Mouse (Mus musculus) left cerebral cortex, postnatal 10 days (tissue): ENCODE data around the gene Fam45a. TPM values are rescaled to one million over a fixed set of nuclear protein-coding genes. Genes with fewer than 3 reads are reported as not detected.

Source experiments
- DNase-seq, 2 experiments: peaks; one replicate each; pipeline ENCODE4 v3.0.0; 2021 to 2022; ENCODE audit warnings: low spot score in 2 of 2, mixed read lengths in 1 of 2; ENCODE audit errors: extremely low spot score in 1 of 2
- intact Hi-C: fragments of 180-260 bp; cut with DNase I; formaldehyde crosslinking; loops from one replicate; pipeline ENCODE4 v1.15.1; 2025
- total RNA-seq, 2 experiments: library from RNA; stranded (reverse); gene quantifications; 2 replicates each; pipeline ENCODE4 v1.2.3; 2021

Fam45a gene
- 10 to 100 TPM; 32.7 to 39.6 TPM for total RNA-seq

DNA sequence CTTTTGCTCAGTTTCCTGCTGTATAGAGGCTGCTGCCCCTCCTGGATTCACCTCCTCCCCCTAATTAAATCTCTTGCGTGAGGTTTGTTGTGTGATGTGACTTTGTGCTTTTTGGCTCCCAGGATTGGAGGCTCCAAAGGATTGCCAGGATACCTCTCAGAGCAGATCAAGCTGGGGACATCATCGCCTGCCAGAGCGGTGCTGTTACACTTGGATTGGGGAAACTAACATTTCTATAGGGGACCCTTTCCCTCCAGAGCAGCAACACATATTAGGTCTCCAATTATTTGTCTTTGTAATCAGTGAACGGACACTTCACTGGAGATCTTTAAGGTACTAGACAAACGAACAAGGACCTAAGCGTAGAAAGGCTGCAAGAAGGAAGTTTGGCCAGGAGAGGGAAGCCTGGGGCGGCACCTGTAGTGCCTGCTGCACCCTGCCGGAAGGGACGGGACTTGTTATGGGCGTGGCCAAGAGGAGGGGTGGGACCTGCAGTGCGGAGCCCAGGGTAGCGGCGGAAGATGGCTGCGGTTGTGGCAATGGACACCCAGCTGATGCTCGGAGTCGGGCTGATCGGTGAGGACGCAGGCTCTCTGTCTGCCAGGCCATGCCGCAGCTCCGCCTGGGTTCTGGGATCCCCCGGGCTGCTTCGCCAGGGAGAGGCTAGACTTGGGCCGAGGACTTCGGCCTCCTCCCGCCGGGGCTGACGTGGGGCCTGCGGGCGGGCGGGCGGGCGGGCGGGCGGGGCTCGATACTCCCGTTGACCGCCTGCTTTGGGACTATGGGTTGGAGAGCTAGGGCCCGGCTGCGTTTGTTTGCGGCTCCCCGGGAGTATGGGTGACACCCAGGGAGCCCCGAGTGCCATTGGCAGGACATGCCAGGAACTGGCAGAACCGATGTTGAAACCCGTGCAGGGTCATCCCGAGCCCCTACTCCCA lies at the start of gene Fam45a:
Gene Fam45a, plus strand, starts transcription at position 488 of the 938 bp plus-strand sequence.
- intact Hi-C loops = no loop called here
- DNase-seq = peak; percentile 88 to 96

DNA sequence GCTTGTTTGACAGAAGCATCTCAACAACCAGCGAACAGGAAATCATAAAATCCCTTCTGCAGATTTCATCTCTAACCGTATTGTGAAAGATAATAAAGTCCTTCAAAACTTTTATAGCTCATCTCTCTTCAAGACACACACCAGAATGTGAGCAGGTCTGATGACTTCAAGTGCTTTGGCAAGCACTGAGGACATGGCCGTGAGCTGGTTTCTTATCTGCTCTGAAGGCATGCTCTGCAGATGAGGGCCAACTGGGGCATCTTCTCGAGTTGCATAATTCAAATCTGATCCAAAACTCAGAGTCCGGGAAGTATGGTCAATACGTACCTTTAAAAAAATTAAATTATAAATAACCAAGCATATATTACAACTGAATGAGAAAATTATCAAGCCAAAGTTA lies 38.0 kb upstream of the Fam45a start:
- DNase-seq = no peak
- intact Hi-C loops = loop anchor here (5.0 kb wide), 1 partner anchor 49 kb away; no protein-coding TSS in a partner anchor

DNA sequence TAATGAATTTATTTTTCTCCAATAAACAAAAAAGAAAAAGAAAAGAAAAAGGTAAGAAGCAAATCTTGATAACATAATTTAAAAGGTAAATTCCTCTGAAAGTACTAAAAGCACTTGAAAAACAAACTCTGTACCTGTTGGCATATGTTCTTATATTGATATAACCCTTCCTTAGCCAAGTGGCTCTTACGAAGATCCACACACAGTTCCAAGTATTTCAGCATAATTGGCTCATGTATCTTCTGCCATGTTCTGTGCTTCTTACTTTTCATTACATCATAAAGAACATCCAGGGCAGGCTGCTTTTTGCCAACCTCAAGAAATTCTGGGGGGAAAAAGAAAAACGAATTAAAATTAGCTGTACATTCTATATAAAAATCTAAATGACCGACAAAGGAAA lies 29.4 kb upstream of the Fam45a start:
- intact Hi-C loops = no loop called here
- no peak for DNase-seq

DNA sequence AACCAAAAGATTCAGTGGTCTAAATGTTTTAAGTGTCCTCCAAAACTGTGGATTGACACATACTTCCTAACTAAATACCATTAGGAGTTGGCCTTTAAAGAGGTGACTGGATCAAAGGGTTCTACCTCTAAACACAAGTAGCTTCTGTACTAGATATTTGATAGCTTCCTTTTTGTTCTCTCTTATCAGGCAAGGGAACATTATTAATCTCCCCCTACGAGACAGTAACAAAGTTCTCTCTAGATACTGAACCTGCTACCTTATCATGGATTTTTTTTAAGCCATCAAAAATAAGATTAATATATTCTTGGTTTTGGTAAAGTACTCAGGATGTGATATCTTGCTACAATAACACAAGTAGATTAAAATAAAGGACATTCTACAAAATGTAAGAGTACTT lies 26.7 kb upstream of the Fam45a start:
- no peak for DNase-seq
- intact Hi-C loops = no loop called here

DNA sequence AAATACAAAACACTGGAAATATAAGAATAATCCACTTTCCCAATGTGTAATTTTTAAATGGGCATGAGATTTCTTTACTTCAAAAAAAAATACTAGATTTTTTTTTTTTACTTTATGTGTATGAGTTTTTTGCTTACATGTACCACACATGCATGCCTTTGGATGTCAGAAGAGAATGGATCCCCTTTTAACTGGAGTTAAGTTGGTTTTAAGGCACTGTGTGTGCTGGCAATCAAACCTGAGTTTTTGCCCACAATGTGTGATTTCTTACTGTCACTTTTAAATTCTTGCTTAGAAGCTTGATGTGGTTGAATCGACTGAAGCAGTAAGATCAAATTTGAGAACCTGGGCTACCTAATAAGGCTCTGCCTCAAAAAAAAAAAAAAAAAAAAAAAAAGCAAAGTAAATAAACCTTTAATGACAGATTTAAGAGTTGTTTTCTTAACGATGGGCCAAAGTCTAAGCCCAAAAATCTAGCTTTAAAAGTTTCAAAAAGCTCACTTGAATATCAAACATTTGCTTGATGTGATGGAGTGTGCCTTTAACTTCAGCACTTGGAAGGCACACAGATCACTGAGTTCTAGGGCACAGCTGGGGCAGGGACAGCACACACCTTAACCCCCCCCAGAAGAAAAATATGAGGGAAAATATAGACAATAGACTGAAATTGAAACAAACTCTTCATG lies 23.8 kb upstream of the Fam45a start:
- intact Hi-C loops = no loop called here

DNA sequence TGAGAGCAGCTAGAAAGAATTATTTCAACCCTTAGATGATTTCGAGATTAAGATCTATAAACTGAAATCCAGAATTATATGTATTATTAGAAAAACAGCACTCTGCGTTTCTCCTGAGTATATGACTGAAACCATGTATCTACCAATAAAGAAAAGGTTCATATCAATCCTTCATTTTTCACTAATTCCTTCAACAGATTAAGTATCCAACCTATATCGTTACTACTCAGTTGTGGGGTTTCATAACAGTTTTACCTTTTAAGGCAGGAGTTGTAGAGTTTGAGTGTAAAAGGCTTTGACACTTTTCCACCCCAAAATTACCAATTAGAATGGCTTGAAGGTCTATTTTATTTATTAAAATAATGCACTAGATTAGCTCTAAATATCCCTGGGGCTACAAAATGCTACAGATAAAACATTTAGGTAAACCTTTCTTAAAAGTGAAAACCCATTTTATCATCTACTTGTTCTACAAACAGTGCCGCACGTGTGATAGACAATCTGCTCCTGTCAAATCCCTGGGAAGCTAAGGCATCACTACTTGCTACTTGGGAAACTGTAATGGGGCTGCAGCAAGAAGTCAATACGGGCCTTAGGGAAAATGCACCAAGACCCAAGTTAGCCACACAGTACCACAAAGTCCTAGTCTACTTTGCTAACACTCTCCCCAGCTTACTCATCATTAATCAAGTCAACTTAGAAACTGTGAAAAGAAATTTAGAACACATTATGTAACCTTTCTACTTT lies 23.0 kb upstream of the Fam45a start:
- intact Hi-C loops = no loop called here

More for the DNA sequence above, 23.8 kb upstream of the Fam45a start:
- DNase-seq = no peak

DNA sequence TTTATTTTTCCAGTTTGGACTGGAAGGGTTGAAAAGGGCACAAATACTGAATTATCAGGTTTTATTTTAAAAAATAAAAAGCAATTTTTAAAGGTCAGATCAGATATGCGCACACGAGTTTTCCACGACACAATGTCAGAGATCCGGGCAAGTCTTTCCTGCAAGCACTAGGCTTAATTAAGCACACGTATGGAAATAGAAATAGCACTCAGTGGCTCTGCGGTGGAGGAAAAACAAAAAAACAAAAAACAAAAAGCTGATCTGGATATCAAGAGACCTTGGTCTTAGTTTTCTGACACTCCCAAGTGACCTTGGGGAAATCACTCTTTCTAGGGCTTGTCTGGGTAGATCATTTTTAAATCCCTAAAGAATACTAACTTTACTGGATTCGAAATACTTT lies 21.9 kb upstream of the Fam45a start:
- no peak for DNase-seq
- intact Hi-C loops = no loop called here

More for the DNA sequence above, 23.0 kb upstream of the Fam45a start:
- no peak for DNase-seq

DNA sequence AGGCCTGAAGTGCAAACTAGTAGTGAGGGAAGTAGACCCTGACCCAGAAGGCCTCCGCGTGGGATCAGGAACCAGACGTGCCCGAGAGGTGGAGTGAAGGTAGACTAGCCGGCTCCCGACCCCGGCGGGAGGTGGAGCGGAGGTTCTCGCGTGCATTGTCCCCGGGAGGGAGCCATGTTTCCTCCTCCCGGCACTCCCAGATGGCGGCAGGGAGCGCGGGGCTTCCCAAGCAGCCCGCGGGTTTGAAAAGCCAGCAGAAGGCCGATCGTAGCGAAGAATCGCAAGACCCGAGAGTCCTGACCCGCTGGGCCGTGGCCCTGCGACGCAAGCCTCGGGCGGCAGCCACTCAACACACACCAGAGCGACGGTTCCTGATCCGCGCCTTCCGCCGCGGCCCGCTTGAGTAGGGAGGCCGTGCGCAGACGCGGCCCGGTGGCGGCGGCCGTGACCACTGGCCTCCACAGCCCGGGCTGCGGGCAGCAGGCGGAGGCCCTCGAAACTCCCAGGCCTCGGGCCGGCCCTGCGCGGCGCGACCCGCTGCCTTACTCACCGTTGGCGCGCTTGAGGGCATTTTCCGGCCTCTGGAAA lies 21.4 kb upstream of the Fam45a start:
- DNase-seq = peak; percentile 30 to 85
- intact Hi-C loops = no loop called here

DNA sequence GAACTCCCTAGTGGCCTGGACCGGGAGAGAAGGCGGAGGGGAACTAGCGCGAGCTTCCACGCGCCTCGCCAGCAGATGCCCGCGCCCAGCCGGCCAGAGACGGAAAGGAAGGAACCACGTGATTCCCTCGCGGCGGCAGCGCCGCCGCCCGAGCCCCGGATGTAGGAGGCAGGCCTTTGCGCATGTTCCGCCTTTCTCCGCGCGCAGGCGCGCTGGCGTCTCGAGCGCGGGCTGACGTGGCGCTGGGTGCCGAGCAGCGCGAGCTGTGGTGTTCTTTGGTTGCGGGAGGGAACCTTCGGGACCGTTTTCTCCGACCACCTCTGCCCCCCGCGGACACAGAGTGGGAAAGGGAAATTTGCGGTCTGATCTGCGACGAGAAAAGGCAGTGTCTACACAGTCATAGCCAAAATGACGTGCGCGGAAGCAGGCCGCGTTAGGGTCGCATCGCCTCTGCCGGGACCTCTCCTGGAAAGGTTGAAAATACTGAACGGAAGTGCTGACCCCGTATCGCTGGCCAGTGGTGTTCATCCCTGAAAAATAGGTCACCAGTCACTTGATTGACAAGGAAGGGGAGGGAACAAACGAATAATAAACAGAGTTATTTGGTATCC lies 20.7 kb upstream of the Fam45a start, which contains the start of gene Eif3a:
Gene Eif3a, minus strand, starts transcription at position 108 of the 611 bp plus-strand sequence.
- DNase-seq = peak; percentile 91 to 97
- intact Hi-C loops = no loop called here

DNA sequence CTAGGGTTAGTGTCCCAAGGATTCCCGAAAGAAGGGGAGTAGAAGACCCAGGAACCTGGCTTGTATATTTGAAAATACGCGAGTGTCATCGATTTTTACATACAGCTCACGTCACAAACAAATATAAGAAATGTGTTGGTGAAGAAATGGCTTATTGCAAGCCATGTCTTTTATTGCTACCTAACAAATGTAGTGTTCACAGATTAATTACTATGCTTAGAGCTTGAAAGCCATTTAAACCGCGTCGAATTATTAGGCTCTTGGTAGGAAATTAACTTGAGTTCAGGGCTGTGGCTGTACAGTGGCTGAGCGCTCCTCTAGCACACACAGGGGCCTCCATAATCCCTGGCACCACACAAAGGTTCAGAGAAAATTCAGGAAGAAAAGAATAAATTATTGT lies 20.2 kb upstream of the Fam45a start:
- DNase-seq = no peak

DNA sequence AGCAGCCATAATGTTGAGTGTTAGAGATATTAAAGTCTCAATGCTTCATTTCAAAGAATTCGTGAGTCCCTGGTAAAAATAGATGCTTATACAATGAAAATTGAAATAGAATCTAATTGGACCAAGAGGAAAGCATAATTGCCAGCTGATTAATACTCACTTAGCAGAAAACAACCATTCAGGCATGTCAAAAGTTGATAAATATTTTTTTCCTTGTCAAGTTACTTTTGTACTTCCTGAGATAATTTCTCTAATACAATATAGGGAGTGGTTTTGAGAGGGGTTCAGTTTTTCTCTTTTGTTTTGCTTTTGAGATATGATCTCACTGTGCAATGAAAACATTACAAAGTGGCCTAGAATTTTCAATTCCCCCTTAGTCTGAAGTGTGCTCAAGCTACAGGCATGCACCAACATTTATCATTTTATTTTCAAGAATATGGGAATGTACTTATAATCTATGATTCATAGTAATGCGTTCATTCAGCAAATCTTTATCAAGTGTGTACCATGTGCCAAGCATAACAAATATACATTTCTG lies 18.1 kb upstream of the Fam45a start:
- no peak for DNase-seq
- intact Hi-C loops = no loop called here

More for the DNA sequence above, 20.2 kb upstream of the Fam45a start:
- intact Hi-C loops = no loop called here

DNA sequence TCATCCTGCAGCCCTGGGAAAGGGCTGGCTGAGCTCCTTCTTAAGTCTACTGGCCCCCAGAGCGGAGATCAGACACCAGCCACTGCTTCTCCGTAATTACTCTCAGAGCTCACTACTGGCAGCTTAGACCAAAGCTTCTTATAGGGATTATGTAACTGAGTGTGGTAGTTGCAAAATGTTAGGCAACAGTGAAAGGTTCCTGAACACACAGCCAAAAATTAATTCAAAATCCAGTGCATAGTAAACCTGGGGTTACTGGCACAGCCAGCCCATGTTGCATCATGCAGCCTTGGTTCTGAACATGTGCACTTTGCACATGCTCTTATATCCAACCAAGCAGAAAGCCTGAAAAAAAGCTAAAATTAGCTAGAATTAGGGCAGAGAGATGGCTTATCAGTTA lies 16.1 kb upstream of the Fam45a start:
- intact Hi-C loops = no loop called here
- DNase-seq = no peak

DNA sequence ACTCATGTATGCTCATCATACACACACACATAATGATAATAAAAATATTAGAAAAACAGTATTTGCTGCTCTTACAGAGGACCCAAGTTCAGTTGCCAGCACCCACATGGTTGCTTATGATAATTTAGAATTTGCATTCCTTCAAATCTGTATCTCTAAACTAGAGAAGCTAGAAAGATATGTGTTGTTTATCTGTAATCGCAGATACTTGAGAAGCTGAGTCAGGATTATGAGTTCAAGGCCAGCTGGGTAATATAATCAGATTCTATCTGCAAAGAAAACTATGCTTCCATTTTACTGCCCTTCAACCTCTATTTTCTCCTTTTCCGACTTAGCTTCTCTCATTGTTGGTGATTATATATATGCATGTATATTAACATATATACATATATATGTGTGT lies 14.0 kb upstream of the Fam45a start:
- no peak for DNase-seq
- intact Hi-C loops = no loop called here

DNA sequence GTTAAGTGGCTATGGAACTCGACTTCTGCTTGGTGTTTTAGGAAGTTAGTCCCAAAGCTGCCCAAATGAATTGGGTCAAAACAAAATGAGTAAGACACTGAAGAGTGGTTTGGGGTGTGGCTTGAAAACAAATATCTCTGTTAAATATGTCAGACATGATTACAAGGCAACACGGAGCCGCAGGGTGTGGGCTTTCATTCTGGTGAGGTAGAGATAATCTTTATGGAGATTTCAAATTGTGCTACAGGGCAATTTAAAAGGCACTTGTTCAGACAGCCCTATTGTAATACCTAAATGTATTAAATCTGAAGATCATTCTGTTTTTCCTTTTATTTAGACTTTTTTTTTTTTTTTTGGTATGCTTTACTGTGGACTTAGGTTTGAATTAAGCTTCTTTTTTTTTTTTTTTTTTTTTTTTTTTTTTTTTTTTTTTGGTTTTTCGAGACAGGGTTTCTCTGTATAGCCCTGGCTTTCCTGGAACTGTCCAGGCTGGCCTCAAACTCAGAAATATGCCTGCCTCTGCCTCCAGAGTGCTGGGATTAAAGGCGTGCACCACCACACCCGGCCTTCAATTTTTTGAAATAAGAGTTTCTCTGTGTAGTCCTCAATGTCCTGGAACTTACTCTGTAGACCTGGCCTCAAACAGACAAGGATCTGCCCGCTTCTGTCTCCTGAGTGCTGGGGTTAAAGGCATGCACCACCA lies 11.4 kb upstream of the Fam45a start:
- intact Hi-C loops = no loop called here
- DNase-seq = no peak

DNA sequence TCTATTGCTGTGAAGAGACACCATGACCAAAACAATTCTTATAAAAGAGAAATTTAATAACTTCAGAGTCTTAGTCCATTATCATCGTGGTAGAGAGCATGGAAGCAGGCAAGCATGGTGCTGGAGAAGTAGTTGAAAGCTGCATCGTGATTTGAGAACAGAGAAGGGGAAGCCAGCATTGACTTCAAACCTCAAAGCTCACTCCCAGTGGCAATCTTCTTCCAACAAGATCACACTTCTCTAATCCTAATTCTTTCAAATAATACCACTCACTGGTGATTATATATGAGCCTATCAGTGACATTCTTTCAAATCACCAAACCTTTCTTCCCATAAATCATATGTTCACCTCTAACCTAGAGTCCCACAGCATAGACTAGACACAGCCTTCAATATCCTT lies 6.5 kb upstream of the Fam45a start:
- DNase-seq = no peak
- intact Hi-C loops = no loop called here

DNA sequence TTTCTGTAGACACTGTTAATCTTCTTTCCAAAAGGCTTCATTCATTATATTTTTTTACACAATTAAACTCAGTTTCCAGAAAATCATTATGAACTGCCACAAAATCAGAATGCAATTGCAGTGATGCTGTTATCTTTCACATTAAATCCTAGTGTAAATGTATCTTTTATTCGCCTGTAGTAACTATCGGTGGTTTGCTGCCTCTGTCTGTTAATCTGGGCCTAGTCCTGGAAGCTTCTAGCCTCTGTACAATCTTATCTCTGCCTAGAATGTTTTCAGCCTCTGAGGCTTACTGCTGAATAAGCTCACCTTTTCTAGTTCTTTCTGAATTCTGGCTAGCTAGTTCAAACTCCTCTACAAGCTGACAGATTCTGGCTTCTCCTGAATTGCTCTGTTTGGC lies 1.5 kb upstream of the Fam45a start:
- intact Hi-C loops = no loop called here
- no peak for DNase-seq

DNA sequence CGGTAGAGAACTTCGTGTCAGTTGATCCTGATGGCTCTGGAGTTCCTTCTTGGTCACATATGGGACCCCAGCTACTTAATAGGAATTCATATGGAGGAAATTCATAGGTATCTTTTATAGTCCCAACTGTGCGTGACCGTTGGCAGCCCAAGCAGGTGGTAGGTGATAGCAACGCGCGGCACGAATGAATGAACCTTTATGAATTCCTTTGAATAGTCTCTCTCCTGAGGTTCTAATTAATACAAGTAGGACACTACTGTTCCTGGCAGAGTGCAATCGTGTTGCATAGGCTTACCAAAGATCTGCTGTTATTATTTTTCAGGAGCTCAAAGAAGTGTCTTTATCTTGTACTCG lies 628 bp downstream of the Fam45a start:
- DNase-seq = no peak
- intact Hi-C loops = no loop called here

DNA sequence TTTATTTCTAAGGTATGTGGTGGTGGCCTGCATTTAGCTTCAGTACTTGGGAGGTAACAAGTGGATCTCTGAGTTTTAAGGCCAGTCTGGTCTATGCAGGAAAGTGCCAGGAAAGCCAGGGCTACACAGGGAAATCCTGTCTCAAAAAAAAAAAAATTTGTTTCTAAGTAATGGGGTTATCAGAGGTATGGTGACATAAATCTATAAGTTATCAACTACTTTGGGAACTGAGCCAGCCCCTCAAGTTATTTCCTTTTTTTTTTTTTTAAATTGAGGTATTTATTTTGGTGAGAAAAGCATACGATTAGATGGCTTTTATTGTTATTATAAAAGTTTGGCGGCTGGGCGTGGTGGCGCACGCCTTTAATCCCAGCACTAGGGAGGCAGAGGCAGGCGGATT lies 1.7 kb downstream of the Fam45a start:
- no peak for DNase-seq
- intact Hi-C loops = no loop called here
